Comparison of ENCODE assay signal across 20 mouse cellular contexts in the genomic region with DNA sequence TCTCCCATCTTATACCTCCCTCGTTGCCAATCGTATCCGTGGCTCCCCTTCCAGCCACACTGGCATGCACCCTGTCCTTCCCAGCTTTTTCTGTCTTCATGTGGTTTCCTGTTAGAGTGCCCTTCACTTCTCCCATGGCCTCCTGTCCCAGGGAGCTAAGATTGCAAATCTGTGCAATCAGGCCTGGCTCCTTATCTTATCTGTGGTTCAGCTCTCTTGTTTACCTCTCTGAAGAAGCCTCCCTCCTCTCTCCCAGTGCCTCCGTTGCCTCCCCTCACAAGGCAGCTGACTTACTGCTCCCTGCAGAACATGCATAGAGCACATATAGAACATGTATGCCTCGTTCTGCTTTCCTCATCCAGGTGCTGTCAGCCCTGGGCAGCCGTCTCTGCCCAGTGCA. TPM values are rescaled to one million over a fixed set of nuclear protein-coding genes. Genes with fewer than 3 reads are reported as not detected.
DNase-seq lines count a peak whose midpoint lies in the region; ATAC-seq and TF ChIP-seq lines count a peak whose summit lies in the region.
"Had no signal": no experiment of that assay in that cellular context is flagged by ENCODE, and none has a peak within 500 bp of the region (broad histone marks: within the 10 kb centered on the region; RNA-seq: fewer than 3 reads in every experiment).

No protein-coding gene starts in this region.

- peak overlapping the region; percentile 14; the same call in 1 of the 2 replicates for H3K27ac ChIP-seq in heart, embryonic 15.5 days
- H3K27ac ChIP-seq in lung, embryonic 15.5 days: peak overlapping the region; percentile 55
- H3K27ac ChIP-seq in intestine, embryonic 15.5 days: 0 out of 2 replicates have a peak overlapping the region, but pooled peaks have one; percentile 17
- H3K27ac ChIP-seq in intestine, postnatal 0 days (ENCODE audit: low read depth, low read length): peak overlapping the region; percentile 28; the same call in 1 of the 2 replicates
- H3K27ac ChIP-seq: hindbrain, postnatal 0 days; midbrain, embryonic 12.5 days had no signal

- ATAC-seq in heart, embryonic 15.5 days (replicated peaks; ENCODE audit: insufficient number of reproducible peaks, insufficient read depth, low FRiP score, low read depth): no peak
- ATAC-seq in lung, embryonic 15.5 days (ENCODE audit: borderline replicate concordance, extremely low read depth, low FRiP score, low TSS enrichment): no peak
- ATAC-seq in intestine, embryonic 15.5 days: peak; percentile 77
- ATAC-seq in intestine, postnatal 0 days: no peak
- ATAC-seq: CD4-positive, CD25-positive, alpha-beta regulatory T cell, adult 4 months; forebrain, postnatal 0 days had no signal

- no peak for DNase-seq in heart, postnatal 25 days (ENCODE audit: low spot score)
- no peak for DNase-seq in lung, postnatal 36 days
- DNase-seq in natural killer cell, adult 2 months (ENCODE audit: low spot score in 2 of 2): no peak
- DNase-seq in embryo, embryonic 9.5 days (ENCODE audit: extremely low spot score): no peak
- DNase-seq: adrenal gland, postnatal 36 days; cerebellum, adult 2 months; forebrain, postnatal 0 days; gastrocnemius, postnatal 10 days; kidney, adult 9 months; kidney, postnatal 36 days; right cerebral cortex, postnatal 14 days; thymus, postnatal 4 days had no signal

- no peaks in the 10 kb centered on the region for H3K27me3 ChIP-seq in heart, embryonic 15.5 days
- no peaks in the 10 kb centered on the region for H3K27me3 ChIP-seq in lung, embryonic 15.5 days
- no peaks in the 10 kb centered on the region for H3K27me3 ChIP-seq in intestine, embryonic 15.5 days (replicated peaks)
- no peaks in the 10 kb centered on the region for H3K27me3 ChIP-seq in intestine, postnatal 0 days (replicated peaks; ENCODE audit: control insufficient read depth, insufficient read depth, low read length)
- H3K27me3 ChIP-seq: midbrain, embryonic 12.5 days had no signal

- H3K4me1 ChIP-seq in heart, embryonic 15.5 days (replicated peaks): peaks cover 49% of the 10 kb centered on the region
- peaks cover 51% of the 10 kb centered on the region for H3K4me1 ChIP-seq in lung, embryonic 15.5 days
- peaks cover 28% of the 10 kb centered on the region for H3K4me1 ChIP-seq in intestine, embryonic 15.5 days (replicated peaks)
- peaks cover 12% of the 10 kb centered on the region; the same call in 1 of the 2 replicates for H3K4me1 ChIP-seq in intestine, postnatal 0 days (replicated peaks; ENCODE audit: control insufficient read depth, insufficient read depth, low read length)
- H3K4me1 ChIP-seq: midbrain, embryonic 12.5 days had no signal

- H3K9me3 ChIP-seq in heart, embryonic 15.5 days (replicated peaks): no peaks in the 10 kb centered on the region
- H3K9me3 ChIP-seq in lung, embryonic 15.5 days: no peaks in the 10 kb centered on the region
- H3K9me3 ChIP-seq in intestine, embryonic 15.5 days: no peaks in the 10 kb centered on the region
- no peaks in the 10 kb centered on the region for H3K9me3 ChIP-seq in intestine, postnatal 0 days (ENCODE audit: control insufficient read depth)
- H3K9me3 ChIP-seq: G1E; midbrain, embryonic 12.5 days had no signal

- H3K4me2 ChIP-seq in heart, embryonic 15.5 days: no peak overlapping the region
- no peak overlapping the region for H3K4me2 ChIP-seq in lung, embryonic 15.5 days
- no peak overlapping the region for H3K4me2 ChIP-seq in intestine, embryonic 15.5 days (replicated peaks)
- H3K4me2 ChIP-seq in intestine, postnatal 0 days (replicated peaks; ENCODE audit: low read depth): 0 out of 2 replicates have a peak overlapping the region, but pooled peaks have one; percentile 24
- H3K4me2 ChIP-seq: midbrain, embryonic 12.5 days had no signal

- H3K9ac ChIP-seq in heart, embryonic 15.5 days: no peak overlapping the region; the same call in 1 of the 2 replicates
- no peak overlapping the region; the same call in 1 of the 2 replicates for H3K9ac ChIP-seq in lung, embryonic 15.5 days
- no peak overlapping the region for H3K9ac ChIP-seq in intestine, embryonic 15.5 days
- 0 out of 2 replicates have a peak overlapping the region, but pooled peaks have one; percentile 3 for H3K9ac ChIP-seq in intestine, postnatal 0 days (ENCODE audit: low read depth, low read length)
- H3K9ac ChIP-seq: midbrain, embryonic 12.5 days had no signal

- 23% methylated on average over 6 of the region's 6 CpGs for WGBS in heart, embryonic 15.5 days
- 16% methylated on average over 6 of the region's 6 CpGs for WGBS in lung, embryonic 15.5 days
- WGBS in intestine, embryonic 15.5 days: 26% methylated on average over 6 of the region's 6 CpGs
- 31% methylated on average over 6 of the region's 6 CpGs for whole genome bisulfite sequencing in intestine, postnatal 0 days

- no peak for TF ChIP-seq CTCF in intestine, postnatal 0 days (IDR thresholded peaks at IDR 0.05; ENCODE audit: low read depth)

- H3K4me3 ChIP-seq in heart, embryonic 15.5 days: no peak overlapping the region
- H3K4me3 ChIP-seq in lung, embryonic 15.5 days: no peak overlapping the region
- no peak overlapping the region for H3K4me3 ChIP-seq in intestine, embryonic 15.5 days (replicated peaks)
- H3K4me3 ChIP-seq in intestine, postnatal 0 days (ENCODE audit: low read depth, low read length): no peak overlapping the region
- H3K4me3 ChIP-seq: midbrain, embryonic 12.5 days had no signal

- H3K36me3 ChIP-seq in heart, embryonic 15.5 days: peaks cover 21% of the 10 kb centered on the region
- H3K36me3 ChIP-seq in lung, embryonic 15.5 days: peaks cover 33% of the 10 kb centered on the region
- peaks cover 4% of the 10 kb centered on the region; the same call in 1 of the 2 replicates for H3K36me3 ChIP-seq in intestine, embryonic 15.5 days
- peaks cover 25% of the 10 kb centered on the region for H3K36me3 ChIP-seq in intestine, postnatal 0 days (ENCODE audit: control insufficient read depth, insufficient read depth)

- intact Hi-C loops in heart, postnatal 25 days (cut with DNase I): no loop called here

RNA-seq across cellular contexts. Expression of a gene that starts 9.6 kb away (rescaled TPM):
- polyA plus RNA-seq in heart, embryonic 15.5 days (2015; fragmentation: Nextera tagmentation; extraction: Ambion mirVana): 52.3 and 53.3 TPM in 2 replicates
- total RNA-seq in heart, postnatal 25 days (2021): 1 to 10 TPM in 1 of 2 experiments, under 1 TPM in 1; 0.75 to 1.1 TPM
- polyA plus RNA-seq in lung, embryonic 15.5 days (2015; fragmentation: Nextera tagmentation; extraction: Ambion mirVana): 66.0 and 71.8 TPM in 2 replicates
- 43.7 and 45.4 TPM in 2 replicates for polyA plus RNA-seq in intestine, embryonic 15.5 days (2015; fragmentation: Nextera tagmentation; extraction: Ambion mirVana)
- polyA plus RNA-seq in intestine, postnatal 0 days (2015; fragmentation: Nextera tagmentation; extraction: Ambion mirVana): 15.0 and 15.4 TPM in 2 replicates

RNA-seq across cellular contexts. Expression of a gene that starts 17.1 kb away (rescaled TPM):
- polyA plus RNA-seq in heart, embryonic 15.5 days (2015; fragmentation: Nextera tagmentation; extraction: Ambion mirVana): 11.8 and 12.5 TPM in 2 replicates
- 10 to 100 TPM; 16.2 to 17.8 TPM for total RNA-seq in heart, postnatal 25 days (2021)
- polyA plus RNA-seq in lung, embryonic 15.5 days (2015; fragmentation: Nextera tagmentation; extraction: Ambion mirVana): 14.1 and 15.7 TPM in 2 replicates
- 13.3 and 13.6 TPM in 2 replicates for polyA plus RNA-seq in intestine, embryonic 15.5 days (2015; fragmentation: Nextera tagmentation; extraction: Ambion mirVana)
- polyA plus RNA-seq in intestine, postnatal 0 days (2015; fragmentation: Nextera tagmentation; extraction: Ambion mirVana): 7.0 and 7.5 TPM in 2 replicates
